Mouse (Mus musculus): ENCODE results near the gene Gm4792.

Gm4792 gene

GRCm38 (mm10) chr10:94304064-94304657, 5.7 kb upstream of the Gm4792 start:
- in situ Hi-C loops (cut with MboI) = no loop called here

GRCm38 (mm10) chr10:94299301-94299700, 798 bp upstream of the Gm4792 start:
- in situ Hi-C loops (cut with MboI) = no loop called here

- in situ Hi-C loops (cut with MboI) = no loop called here
Observed at GRCm38 (mm10) chr10:94295923-94296605, 2.4 kb downstream of the Gm4792 start.

- in situ Hi-C loops (cut with MboI) = no loop called here
Observed at GRCm38 (mm10) chr10:94294933-94295750, 3.4 kb downstream of the Gm4792 start.

- in situ Hi-C loops (cut with MboI) = no loop called here
Observed at GRCm38 (mm10) chr10:94294437-94294836, 4.1 kb downstream of the Gm4792 start.

GRCm38 (mm10) chr10:94282797-94283196, 15.7 kb downstream of the Gm4792 start:
- in situ Hi-C loops (cut with MboI) = no loop called here

- in situ Hi-C loops (cut with MboI) = no loop called here
Observed at GRCm38 (mm10) chr10:94282179-94282578, 16.3 kb downstream of the Gm4792 start.

- in situ Hi-C loops (cut with MboI) = no loop called here
Observed at GRCm38 (mm10) chr10:94276511-94276910, 22.0 kb downstream of the Gm4792 start.

GRCm38 (mm10) chr10:94275321-94275720, 23.2 kb downstream of the Gm4792 start:
- in situ Hi-C loops (cut with MboI) = no loop called here

GRCm38 (mm10) chr10:94265656-94266542, 32.6 kb downstream of the Gm4792 start:
- in situ Hi-C loops (cut with MboI) = no loop called here

- in situ Hi-C loops (cut with MboI) = no loop called here
Observed at GRCm38 (mm10) chr10:94263211-94263610, 35.3 kb downstream of the Gm4792 start.

- in situ Hi-C loops (cut with MboI) = no loop called here
Observed at GRCm38 (mm10) chr10:94262646-94263045, 35.9 kb downstream of the Gm4792 start.

GRCm38 (mm10) chr10:94260544-94260943, 38.0 kb downstream of the Gm4792 start:
- in situ Hi-C loops (cut with MboI) = no loop called here

- in situ Hi-C loops (cut with MboI) = no loop called here
Observed at GRCm38 (mm10) chr10:94256518-94256917, 42.0 kb downstream of the Gm4792 start.

- in situ Hi-C loops (cut with MboI) = no loop called here
Observed at GRCm38 (mm10) chr10:94255744-94256143, 42.8 kb downstream of the Gm4792 start.

- in situ Hi-C loops (cut with MboI) = no loop called here
Observed at GRCm38 (mm10) chr10:94254766-94255165, 43.7 kb downstream of the Gm4792 start.

GRCm38 (mm10) chr10:94253260-94253807, 45.2 kb downstream of the Gm4792 start:
- in situ Hi-C loops (cut with MboI) = no loop called here

GRCm38 (mm10) chr10:94249575-94250456, 48.7 kb downstream of the Gm4792 start:
- in situ Hi-C loops (cut with MboI) = no loop called here

GRCm38 (mm10) chr10:94247748-94248349, 50.7 kb downstream of the Gm4792 start:
- in situ Hi-C loops (cut with MboI) = no loop called here
